Mouse (Mus musculus): ENCODE results near the gene Olfr463. TPM values are rescaled to one million over a fixed set of nuclear protein-coding genes. Genes with fewer than 3 reads are reported as not detected.

Gene Olfr463
- polyA plus RNA-seq, 1 experiment, result not detected

DNA sequence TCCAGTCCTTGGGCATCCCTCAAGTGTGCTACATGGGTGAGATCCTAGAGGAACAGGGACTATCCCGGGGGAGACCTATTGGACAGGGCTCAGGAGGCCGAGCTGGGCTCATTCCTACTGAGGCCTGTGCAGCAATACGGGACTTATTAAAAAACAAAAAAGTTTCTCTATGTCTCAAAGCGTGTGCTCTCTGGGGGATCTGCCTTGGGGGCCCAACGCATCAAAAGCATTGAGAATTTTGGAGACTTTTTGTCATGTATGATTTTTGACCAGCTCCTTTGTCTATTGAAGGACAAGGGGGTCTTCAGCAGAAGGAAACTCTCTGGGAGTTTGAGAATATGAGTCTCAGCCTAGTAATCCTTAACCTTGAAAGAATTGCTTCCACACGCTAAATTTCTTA, 5.0 kb downstream of the Olfr463 start, which contains the start of gene Olfr462:
Gene Olfr462 (minus strand): TSS at position 101 of the 400 bp plus-strand sequence.
- Histone ChIP-seq H3K4me1 (ENCODE audit: control insufficient read depth, insufficient read depth, low read length) (no peaks in the 10 kb centered on the region), H3K36me3 (ENCODE audit: control insufficient read depth, insufficient read depth, low read length) (no peaks in the 10 kb centered on the region), H3K4me3 (ENCODE audit: insufficient read depth, low read depth, low read length) (no peak within 1 kb of the TSS), H3K27me3 (replicated peaks; ENCODE audit: control insufficient read depth, insufficient read depth, low read length) (no peaks in the 10 kb centered on the region; the same call in 1 of the 2 replicates), H3K27ac (ENCODE audit: insufficient read depth, low read depth, low read length) (no peak within 1 kb of the TSS)
- no peak for DNase-seq
- 92% methylated on average over 6 of the region's 6 CpGs for WGBS
- no peak for TF ChIP-seq POLR2A (IDR thresholded peaks at IDR 0.05; ENCODE audit: low read depth, low read length)
- no peak for TF ChIP-seq CTCF (conservative IDR thresholded peaks at IDR 0.05; ENCODE audit: insufficient read depth, insufficient read length, low read depth, low read length)

DNA sequence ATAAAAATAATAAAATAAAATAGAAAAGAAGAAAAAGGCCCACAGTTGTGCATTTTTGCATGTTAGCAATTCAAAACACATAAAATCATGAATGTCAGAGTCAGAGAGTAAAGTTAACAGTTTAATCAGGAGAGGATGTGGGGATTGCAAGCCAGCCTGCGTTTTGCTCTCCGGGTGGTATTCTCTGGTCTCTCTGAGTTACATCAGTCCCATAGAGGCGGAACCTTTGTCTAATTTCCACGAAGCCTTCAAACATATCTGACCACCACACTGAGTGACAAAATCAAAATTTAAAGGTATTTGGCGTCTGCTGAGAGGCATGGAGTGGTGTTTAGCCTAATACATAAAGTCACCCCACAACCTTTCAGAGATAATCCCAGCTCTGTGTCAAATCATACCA, 12.3 kb downstream of the Olfr463 start:
- TF ChIP-seq CTCF (conservative IDR thresholded peaks at IDR 0.05; ENCODE audit: insufficient read depth, insufficient read length, low read depth, low read length), result no peak
- TF ChIP-seq POLR2A (IDR thresholded peaks at IDR 0.05; ENCODE audit: low read depth, low read length), result no peak
- no peak for DNase-seq
- no peak overlapping the region for H3K4me3 ChIP-seq (ENCODE audit: insufficient read depth, low read depth, low read length)
- no peaks in the 10 kb centered on the region for H3K36me3 ChIP-seq (ENCODE audit: control insufficient read depth, insufficient read depth, low read length)
- H3K4me1 ChIP-seq (ENCODE audit: control insufficient read depth, insufficient read depth, low read length), result no peaks in the 10 kb centered on the region
- no peaks in the 10 kb centered on the region for H3K27me3 ChIP-seq (replicated peaks; ENCODE audit: control insufficient read depth, insufficient read depth, low read length)
- 87% methylated on average over 5 of the region's 5 CpGs for WGBS
- no peak overlapping the region for H3K27ac ChIP-seq (ENCODE audit: insufficient read depth, low read depth, low read length)

DNA sequence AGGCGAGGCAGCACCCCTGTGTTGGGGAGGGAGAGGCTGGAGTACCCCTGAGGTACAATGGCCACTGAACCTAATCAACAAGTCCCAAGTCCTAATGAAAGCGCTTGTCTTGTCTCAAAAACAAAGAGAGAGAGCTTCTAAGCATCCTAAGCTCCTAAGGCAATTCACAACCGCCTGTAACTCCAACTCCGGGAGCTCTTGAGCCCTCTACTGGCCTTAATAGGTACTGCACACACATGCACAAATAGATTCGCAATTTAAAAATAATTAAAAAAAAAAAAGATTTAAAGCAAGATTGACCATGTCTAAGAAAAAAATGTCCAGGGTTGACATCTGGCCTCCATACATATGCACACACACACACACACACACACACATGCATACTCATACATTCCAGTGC, 13.7 kb downstream of the Olfr463 start:
- H3K27ac ChIP-seq (ENCODE audit: insufficient read depth, low read depth, low read length), result no peak overlapping the region
- H3K36me3 ChIP-seq (ENCODE audit: control insufficient read depth, insufficient read depth, low read length), result no peaks in the 10 kb centered on the region
- DNase-seq, result peak; percentile 3
- no peaks in the 10 kb centered on the region for H3K4me1 ChIP-seq (ENCODE audit: control insufficient read depth, insufficient read depth, low read length)
- 40% methylated on average over 5 of the region's 5 CpGs for WGBS
- H3K4me3 ChIP-seq (ENCODE audit: insufficient read depth, low read depth, low read length), result no peak overlapping the region
- H3K27me3 ChIP-seq (replicated peaks; ENCODE audit: control insufficient read depth, insufficient read depth, low read length), result no peaks in the 10 kb centered on the region
- TF ChIP-seq POLR2A (IDR thresholded peaks at IDR 0.05; ENCODE audit: low read depth, low read length) (no peak), CTCF (conservative IDR thresholded peaks at IDR 0.05; ENCODE audit: insufficient read depth, insufficient read length, low read depth, low read length) (peak; percentile 37; the same call in 1 of the 2 replicates)

DNA sequence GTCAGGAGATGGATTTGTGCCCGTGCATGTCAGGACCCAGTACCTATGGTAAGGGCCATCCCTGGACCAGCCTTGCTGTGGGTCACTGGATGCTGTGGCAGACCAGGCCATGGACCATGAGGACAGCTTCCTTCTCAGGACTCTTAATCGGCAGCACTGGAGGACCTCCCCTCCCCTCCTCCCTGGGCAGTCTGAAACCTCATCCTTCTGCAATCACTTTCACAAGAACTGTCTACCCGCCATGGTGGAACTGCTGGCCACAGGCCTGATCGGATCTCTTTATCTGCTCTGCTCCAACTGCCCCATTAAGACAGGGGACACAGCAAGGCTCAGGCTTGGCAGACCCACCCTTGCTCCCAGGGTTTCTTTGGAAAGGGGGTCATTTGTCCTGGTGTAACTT, 15.5 kb downstream of the Olfr463 start:
- WGBS, result 75% methylated on average over 4 of the region's 4 CpGs
- no peaks in the 10 kb centered on the region for H3K4me1 ChIP-seq (ENCODE audit: control insufficient read depth, insufficient read depth, low read length)
- H3K27me3 ChIP-seq (replicated peaks; ENCODE audit: control insufficient read depth, insufficient read depth, low read length), result no peaks in the 10 kb centered on the region
- no peak overlapping the region for H3K4me3 ChIP-seq (ENCODE audit: insufficient read depth, low read depth, low read length)
- TF ChIP-seq CTCF (conservative IDR thresholded peaks at IDR 0.05; ENCODE audit: insufficient read depth, insufficient read length, low read depth, low read length) (no peak), POLR2A (IDR thresholded peaks at IDR 0.05; ENCODE audit: low read depth, low read length) (no peak)
- DNase-seq, result no peak
- no peaks in the 10 kb centered on the region for H3K36me3 ChIP-seq (ENCODE audit: control insufficient read depth, insufficient read depth, low read length)
- H3K27ac ChIP-seq (ENCODE audit: insufficient read depth, low read depth, low read length), result no peak overlapping the region

DNA sequence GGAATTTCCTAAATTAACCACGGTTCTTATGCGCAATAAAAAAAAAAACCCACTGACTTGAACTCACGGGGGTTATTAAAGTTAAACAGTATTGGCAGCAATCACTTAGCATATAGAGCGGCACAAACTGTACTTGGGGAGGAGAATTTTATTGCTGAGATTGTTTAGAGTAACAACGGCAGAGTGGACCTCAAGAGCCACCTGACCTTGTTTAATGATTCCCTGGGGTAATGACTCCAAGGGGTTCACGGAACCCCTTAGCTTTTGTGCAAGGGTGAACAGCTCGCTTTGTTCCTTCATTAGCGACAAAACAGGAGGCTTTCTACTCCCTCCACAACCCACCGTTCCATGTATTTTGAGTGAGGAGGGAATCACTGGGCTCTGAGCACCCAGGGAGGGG, 17.4 kb downstream of the Olfr463 start:
- H3K4me1 ChIP-seq (ENCODE audit: control insufficient read depth, insufficient read depth, low read length), result no peaks in the 10 kb centered on the region
- DNase-seq, result no peak
- no peak for TF ChIP-seq POLR2A (IDR thresholded peaks at IDR 0.05; ENCODE audit: low read depth, low read length)
- TF ChIP-seq CTCF (conservative IDR thresholded peaks at IDR 0.05; ENCODE audit: insufficient read depth, insufficient read length, low read depth, low read length), result no peak

DNA sequence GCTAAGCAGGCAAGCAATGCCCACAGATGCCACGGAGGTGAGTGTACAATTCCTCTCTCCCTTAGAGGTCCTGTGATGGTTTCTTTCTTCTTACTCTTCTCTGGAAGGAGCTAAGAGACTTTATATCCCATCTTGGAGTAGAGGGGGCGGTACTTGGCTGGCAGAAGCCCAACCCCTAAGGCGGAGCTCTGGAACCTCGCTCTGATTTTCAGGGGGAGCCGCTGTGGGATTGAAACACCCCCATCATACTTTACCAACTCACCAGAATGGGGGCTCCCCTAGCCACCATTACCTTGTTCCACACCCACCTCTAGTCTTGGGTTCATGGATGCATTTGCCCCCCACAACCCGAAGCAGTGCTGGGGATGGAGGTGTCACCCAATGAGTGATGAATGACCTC, 21.8 kb downstream of the Olfr463 start, which contains the start of gene Epx:
Gene Epx (minus strand): TSS at position 101 of the 400 bp plus-strand sequence.
- no peak for TF ChIP-seq POLR2A (IDR thresholded peaks at IDR 0.05; ENCODE audit: low read depth, low read length)
- TF ChIP-seq CTCF (conservative IDR thresholded peaks at IDR 0.05; ENCODE audit: insufficient read depth, insufficient read length, low read depth, low read length), result no peak
- Histone ChIP-seq H3K36me3 (ENCODE audit: control insufficient read depth, insufficient read depth, low read length) (no peaks in the 10 kb centered on the region), H3K4me3 (ENCODE audit: insufficient read depth, low read depth, low read length) (no peak within 1 kb of the TSS), H3K27me3 (replicated peaks; ENCODE audit: control insufficient read depth, insufficient read depth, low read length) (no peaks in the 10 kb centered on the region), H3K27ac (ENCODE audit: insufficient read depth, low read depth, low read length) (no peak within 1 kb of the TSS), H3K4me1 (ENCODE audit: control insufficient read depth, insufficient read depth, low read length) (no peaks in the 10 kb centered on the region)
- no peak for DNase-seq
- 88% methylated on average over 6 of the region's 6 CpGs for WGBS

More for the DNA sequence above, 17.4 kb downstream of the Olfr463 start:
- no peaks in the 10 kb centered on the region for H3K27me3 ChIP-seq (replicated peaks; ENCODE audit: control insufficient read depth, insufficient read depth, low read length)
- no peak overlapping the region for H3K4me3 ChIP-seq (ENCODE audit: insufficient read depth, low read depth, low read length)
- WGBS, result 33% methylated on average over 9 of the region's 9 CpGs
- H3K27ac ChIP-seq (ENCODE audit: insufficient read depth, low read depth, low read length), result no peak overlapping the region
- H3K36me3 ChIP-seq (ENCODE audit: control insufficient read depth, insufficient read depth, low read length), result no peaks in the 10 kb centered on the region

DNA sequence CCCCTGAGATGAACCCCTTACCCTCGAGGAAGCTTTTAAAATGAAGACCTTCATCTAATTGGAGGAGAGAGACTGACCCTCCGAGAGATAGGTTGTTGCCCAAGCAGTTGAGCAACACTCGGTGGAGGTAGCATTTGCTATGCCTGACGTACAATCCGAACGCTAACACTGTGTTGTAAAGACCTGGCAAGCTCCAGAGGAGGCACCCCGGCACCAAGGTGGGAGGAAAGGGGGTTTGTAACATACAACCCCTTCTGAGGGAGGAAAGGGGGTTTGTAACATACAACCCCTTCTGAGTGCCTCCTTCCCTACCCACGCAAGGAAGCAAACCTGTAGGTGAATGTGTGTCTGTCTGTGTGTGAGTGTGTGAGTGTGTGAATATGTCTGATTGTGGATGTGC, 25.4 kb downstream of the Olfr463 start:
- H3K27ac ChIP-seq (ENCODE audit: insufficient read depth, low read depth, low read length), result no peak overlapping the region
- H3K4me3 ChIP-seq (ENCODE audit: insufficient read depth, low read depth, low read length), result no peak overlapping the region
- H3K36me3 ChIP-seq (ENCODE audit: control insufficient read depth, insufficient read depth, low read length), result no peaks in the 10 kb centered on the region
- 24% methylated on average over 8 of the region's 8 CpGs for WGBS
- TF ChIP-seq CTCF (conservative IDR thresholded peaks at IDR 0.05; ENCODE audit: insufficient read depth, insufficient read length, low read depth, low read length), result no peak
- TF ChIP-seq POLR2A (IDR thresholded peaks at IDR 0.05; ENCODE audit: low read depth, low read length), result no peak
- H3K4me1 ChIP-seq (ENCODE audit: control insufficient read depth, insufficient read depth, low read length), result no peaks in the 10 kb centered on the region
- no peak for DNase-seq
- no peaks in the 10 kb centered on the region for H3K27me3 ChIP-seq (replicated peaks; ENCODE audit: control insufficient read depth, insufficient read depth, low read length)

Measured in kidney, adult 2 months (tissue).